Mouse (Mus musculus) olfactory bulb, adult 2 months (tissue): ENCODE results near the gene Clec18a. TPM values are rescaled to one million over a fixed set of nuclear protein-coding genes. Genes with fewer than 3 reads are reported as not detected.

Experiments
- H3K27ac ChIP-seq: fragments of 200-500 bp; 2 replicates; pipeline ENCODE4 v1.5.1; 2012; ENCODE audit warnings: low read depth, low read length; ENCODE audit not compliant: insufficient read depth
- H3K4me1 ChIP-seq: fragments of 200-500 bp; 2 replicates; pipeline ENCODE4 v1.6.1; 2012; ENCODE audit warnings: low read length; ENCODE audit not compliant: control insufficient read depth, insufficient read depth
- H3K4me3 ChIP-seq: fragments of 200-500 bp; 2 replicates; pipeline ENCODE4 v1.5.1; 2012; ENCODE audit warnings: mild to moderate bottlenecking, low read depth, low read length, moderate library complexity; ENCODE audit not compliant: insufficient read depth
- CTCF ChIP-seq: fragments of 200-500 bp; IDR thresholded peaks from 2 replicates; pipeline ENCODE4 v1.5.1; 2012; ENCODE audit warnings: low read depth, mild to moderate bottlenecking, low read length, moderate library complexity; ENCODE audit not compliant: insufficient read depth
- POLR2A ChIP-seq: fragments of 200-500 bp; IDR thresholded peaks from 2 replicates; pipeline ENCODE4 v1.6.1; 2012; ENCODE audit warnings: mild to moderate bottlenecking, low read depth, low read length, moderate library complexity; ENCODE audit not compliant: insufficient read depth
- WGBS: fragments of 180-500 bp; shearing (Covaris S2); methylation state at CpG from one replicate; pipeline ENCODE4 v1.1.7; 2018; 5-methylcytosine and 5-hydroxymethylcytosine counted together
- polyA plus RNA-seq: library from polyadenylated mRNA; stranded (reverse); fragments of >200 nt; gene quantifications from 2 replicates; pipeline ENCODE4 v1.2.4, GENCODE M21; 2012; ENCODE audit warnings: low replicate concordance; ENCODE audit not compliant: missing spikeins, insufficient read depth, insufficient read length

The Clec18a gene
- polyA plus RNA-seq, 1 experiment = not detected

DNA sequence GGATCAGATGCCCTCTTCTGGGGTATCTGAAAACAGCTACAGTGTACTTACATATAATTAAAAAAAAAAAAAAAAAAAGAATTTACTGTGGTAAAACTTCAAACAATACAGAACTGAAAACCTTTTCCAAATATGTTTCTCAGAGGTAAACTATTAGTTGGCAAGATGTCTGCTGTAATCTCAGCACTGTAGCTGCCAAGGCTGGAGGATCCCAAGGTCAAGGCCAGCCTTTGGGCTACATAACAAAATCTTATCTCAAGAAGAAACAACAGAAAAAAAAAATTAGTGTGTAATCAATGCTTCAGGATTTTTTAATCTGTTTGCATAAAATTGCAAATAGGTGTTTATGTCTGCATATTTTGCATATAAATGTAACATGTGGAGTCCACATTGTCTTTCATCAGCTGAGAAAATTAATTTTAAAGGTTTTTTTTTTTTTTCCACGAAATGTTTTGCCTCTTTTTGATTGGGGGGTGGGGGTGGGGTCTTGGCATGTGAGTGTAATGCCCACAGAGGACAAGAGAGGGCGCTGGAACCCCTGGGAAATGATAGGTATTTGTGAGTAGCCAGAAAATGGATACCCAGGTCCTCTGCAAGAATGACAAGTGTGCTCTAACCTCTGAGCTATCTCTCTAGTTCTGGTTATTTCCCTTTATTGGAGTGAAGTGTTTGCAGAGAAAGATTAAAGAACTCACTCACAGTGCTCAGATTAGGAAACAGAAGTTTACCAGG, 48.1 kb downstream of the Clec18a start:
- Histone ChIP-seq H3K27ac (no peak overlapping the region), H3K4me3 (no peak overlapping the region), H3K4me1 (no peaks in the 10 kb centered on the region)
- TF ChIP-seq POLR2A (no peak), CTCF (no peak)
- WGBS = 29% methylated on average over 2 of the region's 2 CpGs

DNA sequence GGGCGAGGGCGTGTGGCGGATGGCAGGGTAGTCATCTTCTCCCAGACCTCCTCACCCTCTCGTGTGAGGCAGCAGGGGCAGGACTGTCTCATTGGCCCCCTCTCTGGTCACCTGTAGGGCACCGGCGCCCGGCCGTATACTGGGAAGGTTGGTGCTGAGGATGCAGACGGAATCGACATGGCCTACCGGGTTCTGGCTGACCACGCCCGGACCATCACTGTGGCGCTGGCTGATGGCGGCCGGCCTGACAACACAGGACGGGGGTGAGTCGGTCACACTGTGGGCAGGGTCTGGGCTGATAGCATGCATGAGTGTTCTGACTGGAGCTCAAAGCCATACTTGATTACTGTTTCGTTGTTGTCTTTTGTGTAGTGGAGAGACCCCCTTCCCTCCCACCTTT, 49.7 kb downstream of the Clec18a start:
- 95% methylated on average over 19 of the region's 19 CpGs for WGBS
- Histone ChIP-seq H3K4me1 (no peaks in the 10 kb centered on the region), H3K4me3 (no peak overlapping the region), H3K27ac (no peak overlapping the region)
- TF ChIP-seq CTCF (no peak), POLR2A (no peak)

DNA sequence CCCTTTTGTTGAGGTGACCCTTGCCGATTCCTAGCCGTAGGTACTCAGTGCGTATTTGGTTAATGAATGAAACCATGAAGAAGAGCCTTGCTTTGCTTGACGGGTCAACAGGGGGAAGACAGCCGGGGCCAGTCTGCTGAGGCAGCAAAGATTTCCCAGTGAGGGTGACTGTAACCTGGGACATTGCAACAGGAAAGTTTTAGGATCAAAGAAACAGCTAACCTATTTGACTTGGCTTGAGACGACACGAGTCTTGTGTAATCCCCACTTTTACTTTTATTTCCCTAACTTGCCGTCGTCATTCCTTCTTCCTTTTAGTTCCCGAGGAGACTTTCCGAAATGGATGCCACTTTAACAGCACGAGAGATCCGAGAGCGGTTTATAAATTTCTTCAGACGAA, 55.6 kb downstream of the Clec18a start:
- WGBS = 90% methylated on average over 15 of the region's 15 CpGs
- TF ChIP-seq POLR2A (no peak), CTCF (no peak)
- Histone ChIP-seq H3K4me3 (no peak overlapping the region), H3K4me1 (peaks cover 10% of the 10 kb centered on the region; the same call in 1 of the 2 replicates), H3K27ac (no peak overlapping the region)

DNA sequence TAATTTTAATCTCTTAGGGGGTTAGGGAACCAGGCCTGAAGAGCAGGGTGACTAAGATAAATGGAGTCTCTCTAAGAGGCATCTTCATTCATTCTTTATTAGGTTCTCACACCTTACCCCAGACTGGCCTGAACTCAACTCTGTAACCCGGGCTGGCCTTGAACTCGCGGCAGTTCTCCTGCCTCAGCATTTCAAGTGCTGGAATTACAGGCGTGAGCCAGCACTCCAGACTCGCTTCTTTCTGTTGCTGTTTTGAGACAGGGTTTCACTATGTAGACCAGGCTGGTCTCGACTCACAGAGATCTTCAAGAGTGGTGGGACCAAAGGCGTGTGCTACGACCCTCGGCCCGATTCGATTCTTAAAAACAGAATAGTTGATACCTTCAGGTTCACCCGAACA, 58.0 kb downstream of the Clec18a start:
- 9% methylated on average over 12 of the region's 12 CpGs for WGBS
- TF ChIP-seq CTCF (no peak), POLR2A (no peak)

DNA sequence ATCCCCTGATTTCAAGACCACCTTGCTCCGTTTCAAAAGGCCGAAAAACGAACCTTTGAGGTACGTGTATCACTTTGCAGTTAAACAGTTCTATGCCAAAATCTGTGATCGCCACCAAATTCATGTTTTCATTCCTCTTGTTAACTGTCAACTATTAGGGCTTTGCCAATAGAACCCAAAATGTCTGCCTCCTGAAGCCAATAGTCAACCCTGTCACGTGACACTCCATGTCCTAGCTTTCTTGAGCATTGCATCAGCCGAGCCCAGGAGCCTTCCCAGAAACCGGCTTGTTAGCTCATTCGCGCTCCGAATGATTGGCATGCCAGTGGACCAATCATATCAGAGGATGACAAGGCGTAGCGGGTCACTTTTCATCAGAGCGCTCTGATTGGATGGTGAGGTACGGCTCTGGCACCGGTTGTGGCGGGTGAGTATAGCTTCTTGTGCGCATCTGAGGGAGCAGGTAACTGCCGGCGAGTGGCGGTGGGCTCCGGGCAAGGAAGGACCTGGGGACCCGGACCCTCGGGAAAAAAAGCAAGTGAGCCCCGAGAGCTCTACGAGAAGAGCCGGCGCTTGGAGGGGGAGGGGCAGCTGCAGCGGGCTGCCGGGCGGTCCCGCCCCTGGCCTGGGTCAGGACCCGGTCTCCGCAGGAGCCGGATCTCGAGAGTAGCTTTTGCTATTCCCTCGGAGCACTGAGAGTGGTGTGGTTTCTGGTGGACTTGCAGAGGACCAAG, 58.6 kb downstream of the Clec18a start:
- 6% methylated on average over 37 of the region's 37 CpGs for WGBS
- peaks cover 10% of the 10 kb centered on the region; the same call in 1 of the 2 replicates for H3K4me1 ChIP-seq
- peak overlapping the region; percentile 67 for H3K4me3 ChIP-seq
- H3K27ac ChIP-seq = peak overlapping the region; percentile 52; the same call in 1 of the 2 replicates
- TF ChIP-seq POLR2A (peak; percentile 47; the same call in 1 of the 2 replicates), CTCF (no peak)

More for the DNA sequence above, 58.0 kb downstream of the Clec18a start:
- H3K4me1 ChIP-seq = peaks cover 10% of the 10 kb centered on the region; the same call in 1 of the 2 replicates
- peak overlapping the region; percentile 52; the same call in 1 of the 2 replicates for H3K27ac ChIP-seq
- peak overlapping the region; percentile 67 for H3K4me3 ChIP-seq

DNA sequence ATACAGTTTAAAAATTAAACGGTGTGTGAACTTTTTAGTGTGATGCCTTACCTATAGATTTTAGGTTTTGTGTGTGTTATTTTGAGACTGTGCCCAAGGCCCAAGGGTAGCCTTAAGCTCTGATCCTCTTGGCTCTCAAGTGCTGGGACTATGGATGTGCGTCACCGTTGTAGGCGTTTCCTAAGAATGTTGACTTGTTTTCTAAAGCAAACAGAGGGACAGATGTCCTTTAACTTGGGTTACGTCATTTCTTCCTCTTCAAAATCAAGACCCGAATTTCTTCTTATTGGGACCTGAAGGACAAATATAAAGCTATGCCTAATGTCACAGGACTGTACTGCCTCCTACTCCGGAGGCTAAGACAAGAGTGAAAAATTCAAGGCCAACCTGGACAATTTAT, 59.3 kb downstream of the Clec18a start, which contains the start of gene Aars:
Gene Aars (plus strand): TSS at position 229 of the 400 bp plus-strand sequence.
- no peak for TF ChIP-seq POLR2A
- no peak for TF ChIP-seq CTCF
- H3K27ac ChIP-seq = peak within 1 kb of the TSS; percentile 52; the same call in 1 of the 2 replicates
- peaks cover 10% of the 10 kb centered on the region; the same call in 1 of the 2 replicates for H3K4me1 ChIP-seq
- WGBS = 95% methylated on average over 7 of the region's 7 CpGs
- peak within 1 kb of the TSS; percentile 67 for H3K4me3 ChIP-seq

DNA sequence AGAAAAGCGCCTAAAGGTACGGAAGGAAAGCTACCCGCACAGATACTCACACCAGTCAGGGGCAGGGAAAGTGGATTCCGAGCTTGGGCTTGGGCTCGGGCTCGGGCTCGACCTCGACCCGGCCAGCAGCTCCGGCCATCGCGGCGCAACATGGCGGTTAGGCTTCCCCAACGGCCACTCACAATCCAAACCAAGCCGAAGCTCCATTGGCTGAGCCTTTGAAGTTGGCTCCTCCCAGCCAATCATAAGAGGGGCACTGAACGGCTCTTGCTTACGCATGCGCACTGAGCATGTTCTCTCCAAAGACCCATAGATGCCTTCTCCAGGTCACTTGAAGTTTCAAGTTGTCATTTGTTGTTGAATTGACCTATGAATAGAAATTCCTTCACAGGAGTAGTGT, 60.7 kb downstream of the Clec18a start, which contains the start of gene Ddx19b:
Gene Ddx19b (minus strand): TSS at position 180 of the 400 bp plus-strand sequence.
- Histone ChIP-seq H3K27ac (no peak within 1 kb of the TSS), H3K4me1 (peaks cover 10% of the 10 kb centered on the region; the same call in 1 of the 2 replicates), H3K4me3 (no peak within 1 kb of the TSS)
- 95% methylated on average over 19 of the region's 19 CpGs for WGBS
- TF ChIP-seq CTCF = no peak
- no peak for TF ChIP-seq POLR2A

DNA sequence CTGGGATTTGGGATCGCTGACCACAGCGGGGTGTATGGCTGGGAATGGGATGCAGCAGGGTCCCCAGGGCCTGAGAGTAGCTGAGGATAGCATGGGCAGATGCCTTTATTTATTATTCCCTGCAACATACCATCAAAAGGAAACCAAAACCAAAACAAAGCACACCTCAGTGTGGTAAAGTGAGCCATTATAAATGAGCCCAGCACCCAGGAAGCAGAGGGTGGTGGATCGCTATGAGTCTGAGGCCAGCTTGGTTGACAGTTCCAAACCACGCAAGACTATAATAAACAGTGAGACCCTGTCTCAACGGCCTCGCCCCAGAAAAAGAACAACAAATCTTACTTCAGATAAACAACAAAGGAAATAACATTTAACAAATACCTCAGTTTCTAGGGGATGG, 62.2 kb downstream of the Clec18a start:
- WGBS = 84% methylated on average over 6 of the region's 6 CpGs
- Histone ChIP-seq H3K27ac (no peak overlapping the region), H3K4me1 (peaks cover 6% of the 10 kb centered on the region; the same call in 1 of the 2 replicates), H3K4me3 (no peak overlapping the region)
- TF ChIP-seq CTCF (no peak), POLR2A (no peak)

DNA sequence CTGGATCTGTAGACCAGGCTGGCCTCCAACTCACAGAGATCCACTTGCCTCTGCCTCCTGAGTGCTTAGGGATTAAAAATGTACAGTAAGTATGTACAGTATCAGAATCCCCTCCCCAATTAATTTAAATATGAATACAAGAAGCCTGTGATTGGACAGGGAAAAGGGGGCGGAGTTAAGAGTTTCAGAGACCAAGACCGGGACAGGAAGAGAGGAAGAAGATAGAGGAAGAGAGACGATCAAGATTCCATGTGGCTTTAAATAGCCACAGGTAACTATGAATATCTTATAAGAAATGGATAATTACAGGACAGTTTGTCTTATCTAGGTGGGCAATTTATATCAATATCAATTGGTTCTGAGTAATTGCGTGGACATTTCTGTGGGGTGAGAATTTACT, 62.6 kb downstream of the Clec18a start:
- 60% methylated on average over 4 of the region's 4 CpGs for WGBS

More for the DNA sequence above, 62.6 kb downstream of the Clec18a start:
- H3K4me3 ChIP-seq = no peak overlapping the region
- H3K4me1 ChIP-seq = peaks cover 6% of the 10 kb centered on the region; the same call in 1 of the 2 replicates
- TF ChIP-seq CTCF (no peak), POLR2A (no peak)
- no peak overlapping the region for H3K27ac ChIP-seq
